Mouse (Mus musculus) lung, adult 2 months (tissue): ENCODE measurements around the gene Cryzl1.

Experiments
- CTCF ChIP-seq: fragments of 200-500 bp; IDR thresholded peaks from 2 replicates; pipeline ENCODE4 v1.5.1; 2011; ENCODE audit warnings: mild to moderate bottlenecking, low read length, control low read depth; ENCODE audit not compliant: insufficient read depth
- POLR2A ChIP-seq: fragments of 200-500 bp; IDR thresholded peaks from 2 replicates; pipeline ENCODE4 v1.6.1; 2011; ENCODE audit warnings: low read depth, mild to moderate bottlenecking, control low read depth, low read length, borderline replicate concordance; ENCODE audit errors: extremely low read depth

GRCm38 (mm10) chr16:91728123-91729065, at the start of gene Cryzl1:
- TF ChIP-seq CTCF (no peak), POLR2A (peak; percentile 77; the same call in 1 of the 2 replicates)
